Mouse (Mus musculus): ENCODE measurements around the gene Slc22a5. TPM values are rescaled to one million over a fixed set of nuclear protein-coding genes. Genes with fewer than 3 reads are reported as not detected.
A peak's percentile ranks its signal among the peaks of the same experiment; 100 is the strongest.
"Not testable (repeated sequence)": the region's sequence is repeated elsewhere in the genome, so short reads cannot be mapped to it uniquely, and the experiment has no call there.

Slc22a5 gene
- polyA plus RNA-seq, 1 experiment from 2014 or later, result 8.1 TPM

DNA sequence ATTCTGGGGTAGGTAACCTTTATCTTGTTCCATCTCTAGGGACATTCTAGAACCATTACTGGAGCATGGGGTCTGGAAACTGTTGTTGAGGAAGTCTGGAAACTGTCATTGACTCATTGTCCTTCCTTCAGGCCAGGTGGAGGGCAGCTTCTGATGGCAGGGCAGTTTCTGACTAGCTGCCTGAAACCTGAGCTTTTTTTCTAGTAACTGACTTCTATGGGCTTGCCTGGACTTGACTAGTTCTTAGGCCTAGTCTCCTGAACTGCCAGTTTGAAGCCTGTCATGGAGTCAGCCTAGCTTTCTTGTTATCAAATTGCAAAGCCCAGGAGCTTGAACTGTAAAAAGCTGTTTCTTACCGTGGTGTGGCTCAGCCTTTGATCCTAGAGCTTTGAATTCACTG is 9.5 kb upstream of the Slc22a5 start:
- 71% methylated on average over 1 of the region's 1 CpGs for WGBS
- Histone ChIP-seq H3K9me3 (no peaks in the 10 kb centered on the region), H3K4me1 (replicated peaks) (no peaks in the 10 kb centered on the region), H3K27ac (no peak overlapping the region), H3K27me3 (no peaks in the 10 kb centered on the region), H3K4me2 (no peak overlapping the region), H3K36me3 (no peaks in the 10 kb centered on the region), H3K4me3 (no peak overlapping the region), H3K9ac (no peak overlapping the region)
- ATAC-seq (ENCODE audit: low FRiP score), result no peak

DNA sequence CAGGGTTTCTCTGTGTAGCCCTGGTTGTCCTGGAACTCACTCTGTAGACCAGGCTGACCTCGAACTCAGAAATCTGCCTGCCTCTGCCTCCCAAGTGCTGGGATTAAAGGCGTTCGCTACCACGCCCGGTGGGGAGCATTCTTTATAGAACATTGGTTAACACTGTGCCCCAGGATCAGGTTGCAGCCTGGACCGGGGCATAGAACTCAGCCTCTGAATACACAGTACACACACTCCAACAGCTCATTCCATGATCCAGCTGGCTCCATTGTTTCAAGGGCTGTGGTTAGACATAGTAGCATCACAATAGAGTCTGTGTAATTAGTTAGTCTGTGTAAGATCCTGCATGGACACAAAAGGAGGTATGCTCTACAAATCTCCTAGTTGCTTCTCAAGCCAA is 8.5 kb upstream of the Slc22a5 start:
- Histone ChIP-seq H3K4me1 (replicated peaks) (no peaks in the 10 kb centered on the region), H3K36me3 (no peaks in the 10 kb centered on the region), H3K27ac (no peak overlapping the region), H3K27me3 (no peaks in the 10 kb centered on the region), H3K9ac (no peak overlapping the region), H3K9me3 (no peaks in the 10 kb centered on the region), H3K4me2 (no peak overlapping the region), H3K4me3 (no peak overlapping the region)
- ATAC-seq (ENCODE audit: low FRiP score), result no peak
- whole genome bisulfite sequencing, result 91% methylated on average over 6 of the region's 6 CpGs

DNA sequence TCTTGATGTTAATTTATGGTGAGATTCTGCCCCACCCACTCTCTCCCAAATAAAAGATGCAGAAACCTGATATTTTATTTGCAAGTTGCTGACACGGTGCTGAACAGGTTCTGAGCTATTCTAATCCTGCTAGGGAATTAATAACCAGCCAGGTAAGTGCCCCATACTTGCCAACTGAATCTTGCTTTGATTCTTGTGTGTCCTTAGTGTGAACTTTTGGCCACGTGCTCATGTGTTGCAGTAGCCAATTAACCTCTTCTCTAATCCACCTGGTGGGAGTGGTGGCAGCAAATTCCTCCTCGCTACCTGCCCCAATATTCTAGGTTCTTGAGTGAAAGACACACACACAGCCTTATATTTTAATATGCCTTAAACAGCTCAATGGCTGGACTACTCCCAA is 7.5 kb upstream of the Slc22a5 start:
- Histone ChIP-seq H3K27ac (no peak overlapping the region), H3K9me3 (no peaks in the 10 kb centered on the region), H3K4me3 (no peak overlapping the region), H3K4me2 (no peak overlapping the region), H3K36me3 (no peaks in the 10 kb centered on the region), H3K4me1 (replicated peaks) (no peaks in the 10 kb centered on the region), H3K27me3 (no peaks in the 10 kb centered on the region), H3K9ac (no peak overlapping the region)
- 78% methylated on average over 3 of the region's 3 CpGs for WGBS
- no peak for ATAC-seq (ENCODE audit: low FRiP score)

DNA sequence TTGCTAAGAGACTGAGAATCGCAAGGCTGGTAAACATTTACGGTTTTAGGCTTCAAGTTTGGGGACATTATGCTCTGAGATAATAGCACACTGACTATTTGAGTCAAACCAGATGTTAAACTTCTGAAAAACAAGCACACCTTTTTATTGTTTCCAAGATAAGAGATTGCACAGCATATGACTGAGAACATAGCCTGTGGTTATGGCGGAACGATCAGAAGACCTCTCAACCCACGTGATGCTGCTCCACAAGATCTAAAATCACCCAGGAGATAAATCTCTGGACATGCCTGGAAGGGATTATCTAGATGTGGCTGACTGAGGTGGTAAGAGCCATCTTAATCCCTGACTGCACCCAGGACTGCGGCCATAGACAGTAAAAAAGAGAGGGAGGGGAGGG is 5.5 kb upstream of the Slc22a5 start:
- Histone ChIP-seq H3K36me3 (no peaks in the 10 kb centered on the region), H3K9ac (no peak overlapping the region), H3K27ac (no peak overlapping the region), H3K4me1 (replicated peaks) (no peaks in the 10 kb centered on the region), H3K4me2 (no peak overlapping the region), H3K9me3 (no peaks in the 10 kb centered on the region), H3K4me3 (no peak overlapping the region), H3K27me3 (no peaks in the 10 kb centered on the region)
- 86% methylated on average over 6 of the region's 6 CpGs for WGBS
- ATAC-seq (ENCODE audit: low FRiP score), result no peak

DNA sequence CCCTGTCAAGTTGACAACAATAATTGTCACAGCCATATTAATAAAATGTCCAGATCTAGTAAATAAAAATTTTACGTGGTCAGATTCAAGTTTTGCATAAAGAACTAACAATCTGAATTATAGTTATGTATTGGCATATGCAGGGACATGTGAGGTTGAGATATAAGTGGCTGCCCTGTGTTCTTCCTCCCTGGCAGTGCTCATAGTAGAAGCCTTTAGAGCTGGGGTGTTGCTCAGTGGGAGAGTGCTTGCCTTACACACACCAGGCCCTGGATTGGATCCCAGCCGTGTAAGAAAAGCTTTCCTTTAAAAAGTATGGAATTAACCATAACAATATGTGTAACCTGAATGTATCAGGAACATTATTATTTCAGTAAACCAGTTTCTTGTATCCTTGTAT is 2.0 kb upstream of the Slc22a5 start:
- Histone ChIP-seq H3K27ac (no peak overlapping the region), H3K9ac (no peak overlapping the region), H3K4me3 (no peak overlapping the region), H3K4me1 (replicated peaks) (peaks cover 25% of the 10 kb centered on the region), H3K36me3 (no peaks in the 10 kb centered on the region), H3K9me3 (no peaks in the 10 kb centered on the region), H3K4me2 (no peak overlapping the region), H3K27me3 (no peaks in the 10 kb centered on the region)
- ATAC-seq (ENCODE audit: low FRiP score), result no peak
- 79% methylated on average over 2 of the region's 2 CpGs for WGBS

DNA sequence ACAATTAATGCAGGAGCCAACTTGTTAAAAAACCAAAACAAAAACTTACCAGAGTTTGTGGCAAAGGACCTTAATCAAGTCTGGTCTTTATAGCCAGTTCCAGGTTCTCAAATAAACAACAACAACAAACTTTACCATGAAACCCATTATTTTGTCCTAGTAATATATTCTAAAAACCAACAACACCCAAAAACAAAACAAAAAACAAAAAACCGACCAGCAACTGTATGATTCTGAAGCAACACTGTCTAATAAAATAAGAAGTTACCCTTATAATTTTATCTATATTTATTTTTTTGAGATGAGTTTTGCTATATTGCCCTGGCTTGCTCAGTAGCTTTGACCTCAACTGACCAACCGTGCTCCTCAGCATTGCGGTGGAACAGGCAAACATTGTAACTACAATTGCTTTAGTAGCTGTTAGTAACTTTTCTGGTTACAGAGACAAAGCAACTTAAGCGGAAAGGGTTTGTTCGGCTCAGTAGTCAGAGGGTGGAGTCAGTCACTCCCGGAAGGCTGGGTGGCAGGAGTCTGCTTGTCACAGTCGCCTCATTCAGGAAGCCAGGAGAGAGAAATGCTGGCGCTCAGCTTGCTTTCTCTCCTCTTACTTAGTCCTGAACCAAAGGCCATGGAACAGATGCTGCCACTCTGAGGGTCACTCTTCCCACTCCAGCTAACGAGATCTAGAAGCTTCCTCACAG is 1.4 kb upstream of the Slc22a5 start:
- H3K4me2 ChIP-seq, result no peak overlapping the region
- no peak overlapping the region for H3K4me3 ChIP-seq
- no peaks in the 10 kb centered on the region for H3K27me3 ChIP-seq
- no peaks in the 10 kb centered on the region for H3K36me3 ChIP-seq
- H3K4me1 ChIP-seq (replicated peaks), result peaks cover 25% of the 10 kb centered on the region
- H3K9ac ChIP-seq, result no peak overlapping the region
- WGBS, result 49% methylated on average over 9 of the region's 9 CpGs
- no peaks in the 10 kb centered on the region for H3K9me3 ChIP-seq
- no peak overlapping the region for H3K27ac ChIP-seq
- no peak for ATAC-seq (ENCODE audit: low FRiP score)

DNA sequence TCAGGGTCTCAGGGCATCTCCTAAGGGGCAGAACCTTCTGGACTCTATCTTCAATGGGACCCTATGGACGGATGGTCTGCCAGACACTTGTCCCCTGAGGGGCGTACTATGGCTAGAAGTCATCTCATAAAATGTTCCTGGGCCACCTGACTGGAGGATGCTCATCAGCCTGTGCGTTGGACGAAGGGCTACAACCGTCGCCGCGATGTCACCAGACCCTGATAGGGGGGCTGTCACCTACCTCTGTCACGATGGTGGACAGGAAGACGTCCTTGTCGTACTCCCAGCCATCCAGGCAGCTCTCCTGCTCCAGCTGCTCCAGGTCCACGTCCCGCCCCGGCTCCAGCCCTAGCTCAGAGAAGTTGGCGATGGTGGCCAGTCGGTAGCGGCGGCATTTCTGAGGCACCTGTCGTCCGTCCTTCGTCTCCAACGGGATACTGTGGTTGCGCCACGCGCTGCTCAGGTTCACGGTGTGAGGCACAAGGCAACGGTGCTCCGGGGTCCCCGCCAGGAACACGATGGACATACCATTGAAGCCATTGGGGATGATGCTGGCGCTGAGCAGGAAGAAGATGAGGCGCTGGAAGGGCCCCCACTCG is 455 bp downstream of the Slc22a5 start:
- Histone ChIP-seq H3K9me3 (no peaks in the 10 kb centered on the region), H3K4me2 (peak overlapping the region; percentile 85), H3K27ac (peak overlapping the region; percentile 70; the same call in 1 of the 2 replicates), H3K36me3 (peaks cover 5% of the 10 kb centered on the region; the same call in 1 of the 2 replicates), H3K9ac (peak overlapping the region; percentile 79), H3K27me3 (no peaks in the 10 kb centered on the region), H3K4me3 (peak overlapping the region; percentile 62), H3K4me1 (replicated peaks) (peaks cover 25% of the 10 kb centered on the region)
- ATAC-seq (ENCODE audit: low FRiP score), result no peak; the same call in 1 of the 2 replicates
- 1% methylated on average over 33 of the region's 33 CpGs for WGBS

DNA sequence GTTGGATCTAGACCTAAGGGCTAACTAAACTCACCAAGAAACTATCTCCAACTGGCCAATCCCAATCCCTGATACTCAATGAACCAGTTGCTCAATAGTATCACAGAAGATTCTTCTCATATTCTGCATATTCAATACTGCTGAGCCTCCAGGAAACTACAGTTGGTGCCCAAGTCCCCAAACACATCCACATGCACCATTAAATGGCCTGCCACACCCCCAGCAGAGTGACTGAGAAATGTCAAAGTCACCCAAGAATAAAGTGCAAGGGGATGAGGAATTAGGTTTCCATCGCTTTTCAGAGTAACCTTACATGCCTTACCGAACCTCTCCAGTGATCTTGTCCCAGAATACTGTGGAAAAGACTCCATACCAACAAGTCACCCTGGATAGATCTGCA is 1.2 kb downstream of the Slc22a5 start:
- WGBS, result 93% methylated on average over 2 of the region's 2 CpGs
- no peak for ATAC-seq (ENCODE audit: low FRiP score)

DNA sequence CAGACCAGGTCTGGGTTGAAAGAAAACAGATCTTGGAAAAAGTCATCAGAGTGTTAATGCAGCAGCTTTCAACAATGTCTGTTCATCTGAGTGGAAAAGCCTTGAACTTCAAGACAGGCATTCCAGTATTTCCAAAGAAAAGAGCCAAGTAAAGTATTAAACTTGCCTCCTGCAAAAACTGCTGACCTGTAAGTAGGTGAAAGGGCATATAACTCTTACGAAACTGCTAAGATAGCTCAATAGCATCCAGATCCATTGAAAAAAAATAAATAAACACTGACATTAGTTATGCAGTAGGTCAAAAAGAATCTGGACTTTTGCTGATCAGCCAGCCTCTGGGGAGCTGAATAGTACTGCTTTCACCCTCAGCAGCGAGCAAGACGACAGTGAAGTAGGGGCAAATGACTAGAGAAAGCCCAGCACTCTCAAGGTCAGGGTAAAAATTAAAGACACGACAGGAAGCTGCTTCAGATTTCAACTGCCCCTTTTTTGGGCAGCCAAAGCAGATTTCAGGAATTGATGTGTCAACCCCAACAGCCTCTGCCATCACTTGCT is 2.3 kb downstream of the Slc22a5 start:
- H3K36me3 ChIP-seq, result peaks cover 9% of the 10 kb centered on the region
- H3K4me1 ChIP-seq (replicated peaks), result peaks cover 25% of the 10 kb centered on the region
- H3K9ac ChIP-seq, result no peak overlapping the region
- no peak overlapping the region for H3K4me3 ChIP-seq
- H3K27ac ChIP-seq, result no peak overlapping the region
- no peak for ATAC-seq (ENCODE audit: low FRiP score)
- WGBS, result 59% methylated on average over 4 of the region's 4 CpGs
- no peaks in the 10 kb centered on the region for H3K27me3 ChIP-seq
- H3K9me3 ChIP-seq, result no peaks in the 10 kb centered on the region
- H3K4me2 ChIP-seq, result no peak overlapping the region

More for the DNA sequence above, 1.2 kb downstream of the Slc22a5 start:
- H3K27me3 ChIP-seq, result no peaks in the 10 kb centered on the region
- peak overlapping the region; percentile 85 for H3K4me2 ChIP-seq
- peaks cover 25% of the 10 kb centered on the region for H3K4me1 ChIP-seq (replicated peaks)
- H3K4me3 ChIP-seq, result peak overlapping the region; percentile 62
- H3K9ac ChIP-seq, result no peak overlapping the region
- peaks cover 9% of the 10 kb centered on the region for H3K36me3 ChIP-seq
- no peak overlapping the region for H3K27ac ChIP-seq
- no peaks in the 10 kb centered on the region for H3K9me3 ChIP-seq

DNA sequence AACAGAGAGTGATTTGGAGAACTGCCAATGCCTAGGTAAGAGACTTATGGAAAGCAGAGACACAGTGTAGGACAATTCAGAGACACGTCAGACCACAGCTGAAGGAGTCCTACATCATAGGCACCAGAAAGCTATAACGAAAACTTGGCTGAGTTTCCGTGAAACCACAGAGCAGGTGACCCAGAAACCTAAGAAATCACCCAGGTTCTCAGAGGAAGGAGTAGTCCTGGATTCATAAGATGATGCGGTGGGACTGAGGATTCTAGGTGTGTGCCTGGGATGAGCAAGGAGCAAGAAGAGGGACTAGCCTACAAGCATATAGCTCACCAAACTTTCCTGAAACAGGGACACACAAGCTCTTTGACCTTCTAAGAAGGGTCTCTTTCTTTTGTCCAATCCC is 3.2 kb downstream of the Slc22a5 start:
- Histone ChIP-seq H3K9me3 (no peaks in the 10 kb centered on the region), H3K27ac (no peak overlapping the region), H3K4me3 (no peak overlapping the region), H3K9ac (no peak overlapping the region), H3K4me1 (replicated peaks) (peaks cover 25% of the 10 kb centered on the region), H3K4me2 (no peak overlapping the region), H3K27me3 (no peaks in the 10 kb centered on the region), H3K36me3 (peaks cover 15% of the 10 kb centered on the region)
- WGBS, result 91% methylated on average over 4 of the region's 4 CpGs
- ATAC-seq (ENCODE audit: low FRiP score), result no peak

DNA sequence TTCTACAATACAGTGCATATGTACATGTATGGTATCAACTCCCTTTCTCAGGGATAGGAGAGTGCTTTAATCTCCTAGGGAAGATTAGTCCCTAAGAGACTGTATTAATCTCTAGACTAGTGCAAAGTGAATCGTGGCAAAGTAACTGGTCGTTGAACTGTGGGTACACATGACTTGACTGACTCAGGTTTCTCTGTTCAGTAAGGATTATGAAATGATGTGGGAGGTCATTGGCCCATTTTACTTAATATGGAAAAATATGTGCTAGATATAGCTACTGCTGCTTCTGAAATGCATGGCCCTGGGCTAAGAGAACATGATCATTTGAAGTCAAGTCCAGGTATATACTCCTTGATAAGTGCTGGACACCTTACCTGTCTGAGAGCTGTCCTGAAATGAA is 8.2 kb downstream of the Slc22a5 start:
- Histone ChIP-seq H3K9me3 (no peaks in the 10 kb centered on the region), H3K9ac (no peak overlapping the region), H3K36me3 (peaks cover 18% of the 10 kb centered on the region), H3K27ac (no peak overlapping the region), H3K4me1 (replicated peaks) (no peaks in the 10 kb centered on the region), H3K27me3 (no peaks in the 10 kb centered on the region), H3K4me3 (no peak overlapping the region), H3K4me2 (no peak overlapping the region)
- ATAC-seq (ENCODE audit: low FRiP score), result no peak
- 91% methylated on average over 2 of the region's 2 CpGs for WGBS

DNA sequence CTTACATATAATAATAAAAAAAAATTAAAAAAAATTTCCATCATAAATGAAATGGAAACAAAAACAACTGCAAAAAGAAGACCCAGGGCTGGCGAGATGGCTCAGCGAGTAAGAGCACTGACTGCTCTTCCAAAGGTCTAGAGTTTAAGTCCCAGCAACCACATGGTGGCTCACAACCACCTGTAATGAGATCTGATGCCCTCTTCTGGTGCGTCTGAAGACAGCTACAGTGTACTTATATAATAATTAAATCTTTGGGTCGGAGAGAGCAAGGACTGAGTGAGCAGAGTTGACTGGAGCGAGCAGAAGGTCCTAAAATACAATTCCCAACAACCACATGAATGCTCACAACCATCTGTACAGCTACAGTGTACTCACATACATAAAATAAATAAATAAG is 13.4 kb downstream of the Slc22a5 start:
- H3K4me3 ChIP-seq; H3K4me2 ChIP-seq; H3K9me3 ChIP-seq; ATAC-seq (ENCODE audit: low FRiP score); H3K4me1 ChIP-seq (replicated peaks); H3K36me3 ChIP-seq; H3K27ac ChIP-seq; H3K9ac ChIP-seq; H3K27me3 ChIP-seq: not testable (repeated sequence)
- 85% methylated on average over 5 of the region's 5 CpGs for WGBS

DNA sequence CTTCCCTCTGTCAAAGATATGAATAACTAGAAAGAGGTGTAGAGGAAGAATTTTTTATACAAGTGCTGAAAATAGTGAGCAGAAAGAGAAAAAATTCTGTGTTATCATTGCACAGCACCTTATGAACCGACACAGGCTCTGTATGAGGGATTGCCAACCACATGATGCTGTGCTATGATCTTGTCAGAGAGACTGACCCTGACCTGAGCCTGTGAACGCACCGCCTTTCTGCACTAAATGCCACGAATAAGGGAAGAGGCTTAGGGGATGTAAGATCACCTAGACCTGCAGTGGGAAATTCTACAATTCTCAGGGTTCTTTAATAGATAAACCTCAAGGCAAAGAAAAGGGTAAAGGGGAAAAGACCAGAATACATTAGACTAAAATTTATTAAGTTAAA is 15.0 kb downstream of the Slc22a5 start:
- Histone ChIP-seq H3K27me3 (no peaks in the 10 kb centered on the region), H3K27ac (no peak overlapping the region), H3K4me3 (no peak overlapping the region), H3K4me2 (no peak overlapping the region), H3K9ac (no peak overlapping the region), H3K4me1 (replicated peaks) (no peaks in the 10 kb centered on the region), H3K36me3 (peaks cover 18% of the 10 kb centered on the region), H3K9me3 (no peaks in the 10 kb centered on the region)
- WGBS, result 86% methylated on average over 4 of the region's 4 CpGs
- no peak for ATAC-seq (ENCODE audit: low FRiP score)
